Mouse (Mus musculus) thymus, adult 2 months (tissue): Measurements from ENCODE around the gene Wnt3.

Experiments
- CTCF ChIP-seq: fragments of 200-500 bp; IDR thresholded peaks from 2 replicates; pipeline ENCODE4 v1.5.1; 2012; ENCODE audit warnings: mild to moderate bottlenecking, control low read depth, low read length, moderate library complexity, borderline replicate concordance; ENCODE audit not compliant: control insufficient read depth, poor library complexity, insufficient read depth; ENCODE audit errors: extremely low read depth
- POLR2A ChIP-seq: fragments of 200-500 bp; IDR thresholded peaks from 2 replicates; pipeline ENCODE4 v1.6.1; 2012; ENCODE audit warnings: mild to moderate bottlenecking, low read length, control low read depth, moderate library complexity; ENCODE audit not compliant: control insufficient read depth, poor library complexity, insufficient read depth; ENCODE audit errors: extremely low read depth

DNA sequence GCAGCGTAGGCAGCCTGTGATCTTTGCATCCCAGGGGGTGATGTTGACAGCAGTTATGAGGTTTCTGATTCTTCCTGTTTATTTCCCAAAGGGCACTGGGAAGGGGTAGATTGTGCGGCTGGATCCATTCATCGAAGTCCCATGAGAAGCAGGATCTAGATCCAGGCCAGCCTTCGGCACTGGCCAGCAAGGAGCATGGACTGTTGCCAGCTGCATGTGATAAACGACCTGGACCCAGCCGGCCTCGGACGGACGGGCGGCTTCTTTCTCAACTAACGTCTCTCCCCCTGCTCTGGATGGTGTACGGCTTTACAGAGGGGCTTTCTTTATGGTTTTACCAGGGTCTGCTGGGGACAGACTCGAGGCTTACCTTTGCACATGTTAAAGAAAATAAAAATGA is 42.0 kb downstream of the Wnt3 start:
- TF ChIP-seq CTCF: no peak
- no peak for TF ChIP-seq POLR2A
